Comparison of ENCODE assay signal across 21 mouse cellular contexts in genomic region chr1:126377339-126377980, GRCm38 (mm10).
A peak's percentile ranks its signal among the peaks of the same experiment; 100 is the strongest.
DNase-seq lines count a peak whose midpoint lies in the region; ATAC-seq lines count a peak whose summit lies in the region.
"Had no signal": no experiment of that assay in that cellular context is flagged by ENCODE, and none has a peak within 500 bp of the region (broad histone marks: within the 10 kb centered on the region; RNA-seq: fewer than 3 reads in every experiment).

No protein-coding gene starts in this region.

- 0 out of 2 replicates have a peak, but pooled peaks cover 4% of the 10 kb centered on the region for H3K4me1 ChIP-seq in forebrain, embryonic 13.5 days
- H3K4me1 ChIP-seq in forebrain, embryonic 10.5 days = no peaks in the 10 kb centered on the region
- 0 out of 2 replicates have a peak, but pooled peaks cover 4% of the 10 kb centered on the region for H3K4me1 ChIP-seq in hindbrain, embryonic 10.5 days (replicated peaks)
- H3K4me1 ChIP-seq in kidney, embryonic 14.5 days (ENCODE audit: control insufficient read depth, insufficient read depth, low read length) = no peaks in the 10 kb centered on the region
- H3K4me1 ChIP-seq: limb, embryonic 12.5 days; midbrain, embryonic 12.5 days; neural tube, embryonic 12.5 days had no signal

- H3K4me2 ChIP-seq in forebrain, embryonic 13.5 days = no peak overlapping the region
- no peak overlapping the region for H3K4me2 ChIP-seq in kidney, embryonic 14.5 days (replicated peaks; ENCODE audit: low read depth, low read length)
- H3K4me2 ChIP-seq: heart, embryonic 11.5 days; limb, embryonic 12.5 days; liver, embryonic 11.5 days; midbrain, embryonic 12.5 days; neural tube, embryonic 12.5 days had no signal

- peak; percentile 50; the same call in 1 of the 2 replicates for ATAC-seq in forebrain, embryonic 13.5 days
- no peak for ATAC-seq in kidney, embryonic 14.5 days (ENCODE audit: low FRiP score, low TSS enrichment)
- ATAC-seq: liver, postnatal 0 days had no signal

- H3K27ac ChIP-seq in forebrain, embryonic 13.5 days = no peak overlapping the region
- no peak overlapping the region for H3K27ac ChIP-seq in forebrain, embryonic 10.5 days
- no peak overlapping the region for H3K27ac ChIP-seq in hindbrain, embryonic 10.5 days
- no peak overlapping the region for H3K27ac ChIP-seq in kidney, embryonic 14.5 days (ENCODE audit: low read depth, low read length)
- H3K27ac ChIP-seq: limb, embryonic 12.5 days; midbrain, embryonic 12.5 days; neural tube, embryonic 12.5 days had no signal

- H3K4me3 ChIP-seq in forebrain, embryonic 13.5 days = no peak overlapping the region
- H3K4me3 ChIP-seq in forebrain, embryonic 10.5 days = no peak overlapping the region
- no peak overlapping the region for H3K4me3 ChIP-seq in hindbrain, embryonic 10.5 days
- no peak overlapping the region for H3K4me3 ChIP-seq in kidney, embryonic 14.5 days (ENCODE audit: low read length)
- H3K4me3 ChIP-seq: limb, embryonic 12.5 days; midbrain, embryonic 12.5 days; neural tube, embryonic 12.5 days had no signal

- H3K27me3 ChIP-seq in forebrain, embryonic 13.5 days = no peaks in the 10 kb centered on the region
- no peaks in the 10 kb centered on the region for H3K27me3 ChIP-seq in forebrain, embryonic 10.5 days (ENCODE audit: poor library complexity, severe bottlenecking)
- no peaks in the 10 kb centered on the region for H3K27me3 ChIP-seq in hindbrain, embryonic 10.5 days (ENCODE audit: insufficient read depth, poor library complexity, severe bottlenecking)
- no peaks in the 10 kb centered on the region for H3K27me3 ChIP-seq in kidney, embryonic 14.5 days (ENCODE audit: control insufficient read depth, insufficient read depth, low read length)
- H3K27me3 ChIP-seq: limb, embryonic 12.5 days; midbrain, embryonic 12.5 days; neural tube, embryonic 12.5 days had no signal

- 72% methylated on average over 9 of the region's 9 CpGs for WGBS in forebrain, embryonic 13.5 days
- WGBS in forebrain, embryonic 10.5 days = 74% methylated on average over 9 of the region's 9 CpGs
- WGBS in hindbrain, embryonic 10.5 days = 71% methylated on average over 9 of the region's 9 CpGs
- WGBS in kidney, embryonic 14.5 days = 66% methylated on average over 9 of the region's 9 CpGs

- no peak overlapping the region for H3K9ac ChIP-seq in forebrain, embryonic 13.5 days
- no peak overlapping the region for H3K9ac ChIP-seq in kidney, embryonic 14.5 days (ENCODE audit: low read depth, low read length)
- H3K9ac ChIP-seq: limb, embryonic 12.5 days; liver, postnatal 0 days; midbrain, embryonic 12.5 days; neural tube, embryonic 12.5 days had no signal

- H3K9me3 ChIP-seq in forebrain, embryonic 13.5 days (replicated peaks) = no peaks in the 10 kb centered on the region
- H3K9me3 ChIP-seq in forebrain, embryonic 10.5 days = no peaks in the 10 kb centered on the region
- no peaks in the 10 kb centered on the region for H3K9me3 ChIP-seq in hindbrain, embryonic 10.5 days
- H3K9me3 ChIP-seq in kidney, embryonic 14.5 days (ENCODE audit: control insufficient read depth, low read length) = no peaks in the 10 kb centered on the region
- H3K9me3 ChIP-seq: limb, embryonic 12.5 days; midbrain, embryonic 12.5 days; neural tube, embryonic 12.5 days had no signal

- no peak for DNase-seq in forebrain, embryonic 10.5 days (ENCODE audit: extremely low spot score, low spot score)
- DNase-seq in layer of hippocampus, adult 9-11 months = peak; percentile 21
- DNase-seq in layer of hippocampus, adult 8-10 months (ENCODE audit: low spot score in 2 of 2) = no peak
- DNase-seq in brain, adult 2 months (ENCODE audit: low read depth, low spot score) = peak; percentile 74
- DNase-seq in retina, embryonic 14.5 days (ENCODE audit: low spot score) = peak; percentile 74
- no peak for DNase-seq in hindbrain, embryonic 10.5 days (ENCODE audit: low spot score)
- DNase-seq: cerebellum, adult 18-20 months; gastrocnemius, postnatal 14 days; kidney, adult 2 months; kidney, postnatal 10 days; liver, postnatal 0 days; right cerebral cortex, postnatal 14 days; spleen, adult 18-20 months; thymus, postnatal 25 days had no signal

- no peaks in the 10 kb centered on the region for H3K36me3 ChIP-seq in forebrain, embryonic 13.5 days (ENCODE audit: poor library complexity, severe bottlenecking)
- no peaks in the 10 kb centered on the region for H3K36me3 ChIP-seq in forebrain, embryonic 10.5 days (replicated peaks)
- no peaks in the 10 kb centered on the region for H3K36me3 ChIP-seq in hindbrain, embryonic 10.5 days
- no peaks in the 10 kb centered on the region for H3K36me3 ChIP-seq in kidney, embryonic 14.5 days (ENCODE audit: control insufficient read depth, insufficient read depth, low read length)
- H3K36me3 ChIP-seq: limb, embryonic 12.5 days; midbrain, embryonic 12.5 days; neural tube, embryonic 12.5 days had no signal

Comparison
In these comparisons a context has a peak if more than half of its experiments do, and no peak if none do; other contexts are left out.
1. DNase-seq: peak in layer of hippocampus, adult 9-11 months (single experiment), brain, adult 2 months (single experiment) and retina, embryonic 14.5 days (single experiment); none in forebrain, embryonic 10.5 days (single experiment), layer of hippocampus, adult 8-10 months (0 of 2) and hindbrain, embryonic 10.5 days (single experiment).